Mouse (Mus musculus) ovary, adult 2 months (tissue): ENCODE results near the gene Kcnj11. TPM values are rescaled to one million over a fixed set of nuclear protein-coding genes. Genes with fewer than 3 reads are reported as not detected.

Experiments used
- polyA plus RNA-seq: library from polyadenylated mRNA; depleted of rRNA; stranded (reverse); fragments of >200 nt; gene quantifications from 2 replicates; pipeline ENCODE4 v1.2.3, GENCODE M21; 2012; rRNA removed

Kcnj11 gene
- polyA plus RNA-seq, result 0.35 and 0.51 TPM in 2 replicates

GRCm38 (mm10) chr7:46100563-46100962, at the start of gene Kcnj11:
Gene Kcnj11, minus strand, starts transcription at chr7:46100764.

Other genes starting within 250 kb of the Kcnj11 start
- 330 and 392 TPM in 2 replicates for gene Kdelr1, start 228.0 kb downstream of the Kcnj11 start, polyA plus RNA-seq
- gene Grin2d, start 222.4 kb downstream of the Kcnj11 start, polyA plus RNA-seq, result 4.1 and 7.2 TPM in 2 replicates
- gene Syngr4, start 204.1 kb downstream of the Kcnj11 start, polyA plus RNA-seq, result 0.87 and 1.5 TPM in 2 replicates
- 50.4 and 51.3 TPM in 2 replicates for gene Tmem143, start 203.8 kb downstream of the Kcnj11 start, polyA plus RNA-seq
- gene Emp3, start 179.4 kb downstream of the Kcnj11 start, polyA plus RNA-seq, result 491 and 520 TPM in 2 replicates
- gene Ccdc114, start 176.7 kb downstream of the Kcnj11 start, polyA plus RNA-seq, result 19.9 and 20.0 TPM in 2 replicates
- 1.4 and 1.8 TPM in 2 replicates for gene Abcc6, start 70.5 kb downstream of the Kcnj11 start, polyA plus RNA-seq
- 39.9 and 46.6 TPM in 2 replicates for gene Nomo1, start 67.1 kb downstream of the Kcnj11 start, polyA plus RNA-seq
- gene Abcc8, start 79.3 kb upstream of the Kcnj11 start, polyA plus RNA-seq, result 0.54 and 0.59 TPM in 2 replicates
- 0.05 and 0.09 TPM in 2 replicates for gene Ush1c, start 137.7 kb upstream of the Kcnj11 start, polyA plus RNA-seq
- gene Otog, start 140.2 kb upstream of the Kcnj11 start, polyA plus RNA-seq, result not detected in 2 replicates